Mouse (Mus musculus) stomach, embryonic 14.5 days (tissue): ENCODE data around the gene Cdon. TPM values are rescaled to one million over a fixed set of nuclear protein-coding genes. Genes with fewer than 3 reads are reported as not detected.
A peak's percentile ranks its signal among the peaks of the same experiment; 100 is the strongest.

Experiments
- ATAC-seq: fragments of 200-750 bp; cut with Nextera tagmentation; 2 replicates; pipeline ENCODE4 v1.8.0; 2017; ENCODE audit warnings: low read depth, moderate TSS enrichment; ENCODE audit not compliant: insufficient number of reproducible peaks, insufficient read depth, low FRiP score
- H3K27ac ChIP-seq: fragments of 300-500 bp; sonication (generic); 2 replicates; pipeline ENCODE4 v1.5.1; 2014; ENCODE audit warnings: mild to moderate bottlenecking, low read length, moderate library complexity, mixed read lengths
- H3K27me3 ChIP-seq: fragments of 300-500 bp; sonication (generic); 2 replicates; pipeline ENCODE4 v1.6.1; 2014; ENCODE audit warnings: low read length, control low read depth, mixed read lengths; ENCODE audit not compliant: control insufficient read depth, insufficient read depth
- H3K36me3 ChIP-seq: fragments of 300-500 bp; sonication (generic); 2 replicates; pipeline ENCODE4 v1.6.1; 2014; ENCODE audit warnings: mild to moderate bottlenecking, control low read depth, low read length, moderate library complexity, mixed read lengths; ENCODE audit not compliant: control insufficient read depth, insufficient read depth
- H3K4me1 ChIP-seq: fragments of 300-500 bp; sonication (generic); 2 replicates; pipeline ENCODE4 v1.6.1; 2014; ENCODE audit warnings: low read length, control low read depth, mixed read lengths; ENCODE audit not compliant: control insufficient read depth, insufficient read depth
- H3K4me2 ChIP-seq: fragments of 300-500 bp; sonication (generic); replicated peaks from 2 replicates; pipeline ENCODE4 v1.6.1; 2014; ENCODE audit warnings: low read depth, low read length, control low read depth
- H3K4me3 ChIP-seq: fragments of 300-500 bp; sonication (generic); 2 replicates; pipeline ENCODE4 v1.5.1; 2014; ENCODE audit warnings: low read depth, low read length, control low read depth
- H3K9ac ChIP-seq: fragments of 300-500 bp; sonication (generic); replicated peaks from 2 replicates; pipeline ENCODE4 v1.6.1; 2014; ENCODE audit warnings: low read depth, mild to moderate bottlenecking, control low read depth, low read length, moderate library complexity, mixed read lengths
- H3K9me3 ChIP-seq: fragments of 300-500 bp; sonication (generic); 2 replicates; pipeline ENCODE4 v1.6.1; 2016; ENCODE audit warnings: low read depth, low read length, control low read depth; ENCODE audit not compliant: control insufficient read depth
- WGBS: fragments of 180-500 bp; shearing (Covaris S2); extraction: QIAGEN DNeasy Blood & Tissue Kit; methylation state at CpG from one replicate; pipeline ENCODE4 v1.1.7; 2014; 5-methylcytosine and 5-hydroxymethylcytosine counted together
- polyA plus RNA-seq: library from polyadenylated mRNA; unstranded; fragments of >200 nt; fragmentation: Nextera tagmentation; extraction: Ambion mirVana; gene quantifications from 2 replicates; pipeline ENCODE4 v1.2.1, GENCODE M21; 2014

The Cdon gene
- polyA plus RNA-seq, 1 experiment from 2014 or later, result 12.7 TPM

- Histone ChIP-seq H3K9ac (no peak overlapping the region), H3K4me2 (no peak overlapping the region), H3K9me3 (no peaks in the 10 kb centered on the region), H3K27ac (no peak overlapping the region), H3K4me1 (peaks cover 6% of the 10 kb centered on the region; the same call in 1 of the 2 replicates), H3K4me3 (no peak overlapping the region), H3K36me3 (no peaks in the 10 kb centered on the region), H3K27me3 (no peaks in the 10 kb centered on the region)
- WGBS, result 44% methylated on average over 5 of the region's 5 CpGs
- no peak for ATAC-seq
These were observed 21.5 kb downstream of the Cdon start for GRCm38 (mm10) chr9:35442476-35442875.

- no peaks in the 10 kb centered on the region for H3K9me3 ChIP-seq
- H3K27ac ChIP-seq, result no peak overlapping the region
- peak; percentile 56; the same call in 1 of the 2 replicates for ATAC-seq
- H3K4me3 ChIP-seq, result no peak overlapping the region
- H3K9ac ChIP-seq, result no peak overlapping the region
- no peaks in the 10 kb centered on the region for H3K36me3 ChIP-seq
- 0 out of 2 replicates have a peak, but pooled peaks cover 3% of the 10 kb centered on the region for H3K4me1 ChIP-seq
- H3K4me2 ChIP-seq, result no peak overlapping the region
- H3K27me3 ChIP-seq, result no peaks in the 10 kb centered on the region
- 67% methylated on average over 13 of the region's 13 CpGs for WGBS
These were observed 22.9 kb downstream of the Cdon start for GRCm38 (mm10) chr9:35443618-35444511.

GRCm38 (mm10) chr9:35444512-35444886 is 23.6 kb downstream of the Cdon start:
- H3K36me3 ChIP-seq, result no peaks in the 10 kb centered on the region
- no peak overlapping the region; the same call in 1 of the 2 replicates for H3K27ac ChIP-seq

GRCm38 (mm10) chr9:35446916-35447315 is 26.0 kb downstream of the Cdon start:
- Histone ChIP-seq H3K4me3 (no peak overlapping the region), H3K27ac (no peak overlapping the region), H3K9ac (no peak overlapping the region), H3K4me2 (no peak overlapping the region), H3K4me1 (0 out of 2 replicates have a peak, but pooled peaks cover 3% of the 10 kb centered on the region), H3K27me3 (no peaks in the 10 kb centered on the region), H3K36me3 (no peaks in the 10 kb centered on the region; the same call in 1 of the 2 replicates), H3K9me3 (no peaks in the 10 kb centered on the region)
- no peak for ATAC-seq
- 67% methylated on average over 4 of the region's 4 CpGs for WGBS

More at GRCm38 (mm10) chr9:35444512-35444886, 23.6 kb downstream of the Cdon start:
- Histone ChIP-seq H3K9ac (no peak overlapping the region), H3K9me3 (no peaks in the 10 kb centered on the region), H3K4me1 (0 out of 2 replicates have a peak, but pooled peaks cover 3% of the 10 kb centered on the region), H3K4me2 (no peak overlapping the region), H3K27me3 (no peaks in the 10 kb centered on the region), H3K4me3 (no peak overlapping the region)
- WGBS, result 70% methylated on average over 8 of the region's 8 CpGs
- no peak for ATAC-seq

- no peaks in the 10 kb centered on the region for H3K9me3 ChIP-seq
- H3K4me3 ChIP-seq, result no peak overlapping the region
- WGBS, result 45% methylated on average over 6 of the region's 6 CpGs
- H3K27me3 ChIP-seq, result no peaks in the 10 kb centered on the region
- no peak overlapping the region for H3K9ac ChIP-seq
- no peaks in the 10 kb centered on the region for H3K4me1 ChIP-seq
- peaks cover 36% of the 10 kb centered on the region for H3K36me3 ChIP-seq
- H3K27ac ChIP-seq, result no peak overlapping the region
- no peak overlapping the region for H3K4me2 ChIP-seq
- ATAC-seq, result no peak
These were observed 32.4 kb downstream of the Cdon start for GRCm38 (mm10) chr9:35453311-35453710.

GRCm38 (mm10) chr9:35459594-35459993 is 38.7 kb downstream of the Cdon start:
- Histone ChIP-seq H3K27me3 (no peaks in the 10 kb centered on the region), H3K4me3 (no peak overlapping the region), H3K36me3 (peaks cover 44% of the 10 kb centered on the region; the same call in 1 of the 2 replicates), H3K27ac (no peak overlapping the region), H3K9ac (no peak overlapping the region), H3K4me2 (no peak overlapping the region), H3K4me1 (no peaks in the 10 kb centered on the region), H3K9me3 (no peaks in the 10 kb centered on the region)
- ATAC-seq, result no peak
- 80% methylated on average over 8 of the region's 8 CpGs for WGBS

- Histone ChIP-seq H3K27ac (no peak overlapping the region; the same call in 1 of the 2 replicates), H3K4me3 (no peak overlapping the region), H3K9ac (no peak overlapping the region), H3K4me1 (no peaks in the 10 kb centered on the region), H3K36me3 (peaks cover 23% of the 10 kb centered on the region), H3K4me2 (no peak overlapping the region), H3K27me3 (no peaks in the 10 kb centered on the region), H3K9me3 (no peaks in the 10 kb centered on the region)
- peak; percentile 72 for ATAC-seq
- WGBS, result 47% methylated on average over 8 of the region's 8 CpGs
These were observed 46.4 kb downstream of the Cdon start for GRCm38 (mm10) chr9:35467264-35467817.

GRCm38 (mm10) chr9:35468913-35469312 is 48.0 kb downstream of the Cdon start:
- Histone ChIP-seq H3K36me3 (peaks cover 23% of the 10 kb centered on the region), H3K9ac (no peak overlapping the region), H3K9me3 (no peaks in the 10 kb centered on the region), H3K27ac (no peak overlapping the region), H3K4me2 (no peak overlapping the region), H3K4me1 (no peaks in the 10 kb centered on the region), H3K4me3 (no peak overlapping the region), H3K27me3 (no peaks in the 10 kb centered on the region)
- ATAC-seq, result no peak
